Mouse (Mus musculus) right cerebral cortex, adult 2 months (tissue): ENCODE measurements around the gene Gnl3.

Experiments
- DNase-seq, 2 experiments: peaks; one replicate each; pipeline ENCODE4 v3.0.0; 2021 to 2022; ENCODE audit warnings: low spot score in 2 of 2

Gene Gnl3

DNA sequence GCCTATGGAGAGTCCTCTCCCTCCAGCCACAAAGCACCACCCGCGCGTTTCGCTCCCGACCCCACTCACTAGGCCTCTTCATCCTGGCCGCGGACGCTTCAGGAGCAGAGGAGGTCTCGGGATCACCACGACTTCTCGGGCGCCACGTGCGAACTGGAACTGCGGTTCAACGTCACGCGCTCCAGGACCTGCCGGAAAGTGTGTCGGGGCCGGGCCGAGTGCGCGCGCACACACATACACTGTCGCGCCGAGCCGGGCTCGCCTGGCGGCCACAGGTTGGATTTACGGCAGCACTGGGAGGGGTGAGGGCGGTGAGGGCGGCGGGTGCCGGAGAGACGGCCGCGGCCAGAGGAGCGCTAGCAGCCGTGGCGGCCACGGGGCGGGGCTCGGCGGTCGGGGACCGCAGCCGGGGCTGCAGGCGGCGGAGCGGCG is at the start of gene Gnl3, which contains the start of gene Pbrm1:
Gnl3 (minus strand) TSS at position 293 of the 432 bp plus-strand sequence.
Pbrm1 (plus strand) TSS at position 279 of the 432 bp plus-strand sequence.
- peak; percentile 96 to 98 for DNase-seq

DNA sequence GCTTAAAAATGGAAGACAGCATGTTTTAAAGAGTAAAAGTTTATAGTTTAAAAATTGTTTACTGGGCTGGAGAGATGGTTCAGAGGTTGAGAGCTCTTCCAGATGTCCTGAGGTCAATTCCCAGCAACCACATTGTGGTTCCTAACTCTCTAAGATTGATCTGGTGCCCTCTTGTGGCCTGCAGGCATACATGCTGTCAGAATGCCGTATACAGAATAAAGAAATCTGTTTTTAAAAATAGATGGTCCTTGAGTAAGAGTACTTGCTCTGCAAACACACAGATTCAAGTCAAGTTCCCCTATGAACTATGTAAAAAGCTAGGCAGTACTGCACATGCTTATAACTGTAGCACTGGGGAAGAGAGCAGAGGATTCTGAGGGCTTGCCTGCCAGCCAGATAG is 43.3 kb upstream of the Gnl3 start:
- no peak for DNase-seq

DNA sequence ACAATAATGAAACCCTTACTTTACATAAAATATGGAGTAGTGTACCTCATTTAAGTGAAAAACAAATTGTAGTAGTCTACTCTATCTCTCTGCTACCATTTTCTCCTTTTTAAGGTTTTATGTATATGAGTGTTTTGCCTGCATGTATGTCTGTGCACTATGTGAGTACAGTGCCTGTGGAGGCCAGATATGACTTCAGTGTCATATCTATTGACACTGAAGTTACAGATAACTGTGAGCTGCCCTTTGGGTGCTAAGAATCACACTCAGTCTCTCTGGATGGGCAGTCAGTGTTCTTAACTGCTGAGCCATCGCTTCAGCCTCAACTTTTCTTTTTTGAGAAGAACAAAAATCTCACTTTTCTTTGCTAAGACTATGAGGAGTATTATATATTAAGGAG is 26.9 kb upstream of the Gnl3 start:
- no peak for DNase-seq

DNA sequence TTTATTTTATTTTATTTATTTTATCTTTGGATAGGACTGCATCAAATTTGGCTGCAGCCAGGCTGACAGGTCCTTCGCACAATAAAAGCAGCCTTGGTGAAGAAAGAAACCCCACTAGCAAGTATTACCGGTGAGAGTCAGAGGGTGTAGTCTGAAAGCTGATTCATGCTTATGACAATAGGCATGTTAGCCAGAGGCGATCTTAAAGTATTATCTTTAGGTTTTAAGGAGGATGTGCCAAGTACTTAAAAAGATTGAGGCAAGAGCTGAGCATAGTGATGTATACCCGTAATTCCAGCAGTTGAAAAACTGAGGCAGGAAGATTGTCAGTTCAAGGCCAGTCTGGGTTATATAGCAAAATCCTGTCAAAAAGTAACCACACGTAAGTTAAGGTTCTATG is 26.3 kb upstream of the Gnl3 start:
- DNase-seq, result no peak

DNA sequence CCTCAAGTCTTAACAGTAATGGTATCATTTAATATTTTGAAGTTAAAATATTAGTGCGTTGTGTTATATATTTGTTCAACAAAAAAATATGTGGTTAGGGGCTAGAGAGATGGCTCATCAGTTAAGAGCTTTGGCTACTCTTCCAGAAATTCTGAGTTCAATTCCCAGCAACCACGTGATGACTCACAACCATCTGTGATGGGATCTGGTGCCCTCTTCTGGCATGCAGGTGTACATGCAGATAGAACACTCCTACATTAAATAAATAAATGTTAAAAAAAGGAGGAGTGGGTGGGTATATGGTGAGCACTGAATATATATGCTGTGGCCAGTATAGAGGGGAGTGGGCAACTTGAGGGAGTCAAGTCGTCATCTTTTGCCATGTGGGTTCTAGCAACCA is 6.8 kb upstream of the Gnl3 start:
- DNase-seq, result no peak

GRCm38 (mm10) chr14:31022579-31022978 is 3.6 kb upstream of the Gnl3 start:
- no peak for DNase-seq

GRCm38 (mm10) chr14:31019331-31020205 is 616 bp upstream of the Gnl3 start:
- peak in 1 of 2 experiments; percentile 33 for DNase-seq

DNA sequence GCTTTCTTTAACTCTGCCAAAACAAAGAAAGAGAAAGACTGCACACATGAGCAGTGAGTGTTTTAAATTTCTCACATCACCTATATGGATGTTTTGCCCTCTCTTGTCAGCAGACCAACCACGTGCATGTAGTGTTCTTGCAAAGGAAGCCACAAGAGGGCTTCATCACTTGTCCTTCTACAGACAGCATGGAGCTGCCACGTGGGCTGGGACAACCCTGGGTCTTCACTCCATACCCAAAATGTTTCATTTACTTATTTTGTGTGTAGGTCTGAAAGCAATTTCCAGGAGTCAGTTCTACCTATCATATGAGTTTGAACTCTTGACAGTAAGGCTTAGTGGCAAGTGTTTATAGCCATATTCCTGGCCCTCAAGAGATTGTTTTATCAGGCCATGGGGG is 1.1 kb downstream of the Gnl3 start:
- no peak for DNase-seq

DNA sequence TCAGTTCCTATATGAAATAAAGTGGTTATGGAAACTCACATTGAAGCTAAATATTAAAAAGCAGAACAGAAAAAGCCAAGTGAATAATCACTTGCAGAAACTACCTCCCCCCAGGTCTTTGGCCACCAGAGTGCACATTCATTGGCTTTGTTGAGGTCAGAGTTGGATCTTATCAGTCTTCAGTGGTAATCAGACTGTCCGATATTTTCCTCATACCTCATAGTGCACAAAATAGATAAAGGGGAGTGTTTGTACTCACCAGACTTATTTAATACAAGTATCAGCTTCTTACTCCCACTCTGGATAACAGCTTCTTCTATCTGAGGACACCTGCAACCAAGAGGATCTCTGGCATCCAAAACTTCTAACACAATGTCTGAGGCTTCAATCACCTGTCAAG is 2.9 kb downstream of the Gnl3 start:
- no peak for DNase-seq

DNA sequence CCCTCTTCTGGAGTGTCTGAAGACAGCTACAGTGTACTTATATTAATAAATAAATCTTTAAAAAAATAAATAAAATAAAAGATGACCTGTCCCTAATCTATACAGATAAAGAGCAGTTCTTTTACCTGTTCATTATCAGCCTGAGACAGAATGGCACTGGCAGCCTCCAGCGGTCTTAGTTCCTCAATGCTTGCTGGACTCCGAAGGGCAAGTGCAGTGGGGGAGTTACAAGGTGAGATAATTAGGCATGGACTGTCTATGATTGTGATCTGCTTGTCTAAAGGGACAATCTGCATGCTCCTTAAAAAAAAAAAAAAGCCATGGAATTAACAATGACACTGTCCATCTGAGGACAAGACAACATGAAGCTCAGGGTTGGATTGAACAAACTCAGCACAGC is 5.0 kb downstream of the Gnl3 start:
- DNase-seq, result no peak

GRCm38 (mm10) chr14:31011588-31011987 is 7.4 kb downstream of the Gnl3 start:
- no peak for DNase-seq

GRCm38 (mm10) chr14:31006779-31007178 is 12.2 kb downstream of the Gnl3 start:
- no peak for DNase-seq

DNA sequence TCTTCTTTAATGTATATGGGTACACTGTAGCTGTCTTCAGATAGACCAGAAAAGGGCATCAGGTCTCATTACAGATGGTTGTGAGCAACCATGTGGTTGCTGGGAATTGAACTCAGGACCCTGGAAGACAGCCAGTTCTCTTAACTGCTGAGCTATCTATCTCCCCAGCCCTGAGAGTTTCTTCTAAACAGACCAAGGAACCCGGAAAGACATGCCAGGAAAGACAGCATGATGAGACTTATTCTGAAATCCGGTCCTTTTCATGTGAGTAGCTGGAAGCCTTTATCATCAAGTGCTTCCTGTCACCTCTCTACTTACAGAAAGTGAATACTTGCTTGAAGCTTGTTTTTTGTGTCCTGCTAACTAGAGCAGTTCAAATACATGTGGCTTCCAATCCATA is 14.4 kb downstream of the Gnl3 start:
- DNase-seq, result no peak

DNA sequence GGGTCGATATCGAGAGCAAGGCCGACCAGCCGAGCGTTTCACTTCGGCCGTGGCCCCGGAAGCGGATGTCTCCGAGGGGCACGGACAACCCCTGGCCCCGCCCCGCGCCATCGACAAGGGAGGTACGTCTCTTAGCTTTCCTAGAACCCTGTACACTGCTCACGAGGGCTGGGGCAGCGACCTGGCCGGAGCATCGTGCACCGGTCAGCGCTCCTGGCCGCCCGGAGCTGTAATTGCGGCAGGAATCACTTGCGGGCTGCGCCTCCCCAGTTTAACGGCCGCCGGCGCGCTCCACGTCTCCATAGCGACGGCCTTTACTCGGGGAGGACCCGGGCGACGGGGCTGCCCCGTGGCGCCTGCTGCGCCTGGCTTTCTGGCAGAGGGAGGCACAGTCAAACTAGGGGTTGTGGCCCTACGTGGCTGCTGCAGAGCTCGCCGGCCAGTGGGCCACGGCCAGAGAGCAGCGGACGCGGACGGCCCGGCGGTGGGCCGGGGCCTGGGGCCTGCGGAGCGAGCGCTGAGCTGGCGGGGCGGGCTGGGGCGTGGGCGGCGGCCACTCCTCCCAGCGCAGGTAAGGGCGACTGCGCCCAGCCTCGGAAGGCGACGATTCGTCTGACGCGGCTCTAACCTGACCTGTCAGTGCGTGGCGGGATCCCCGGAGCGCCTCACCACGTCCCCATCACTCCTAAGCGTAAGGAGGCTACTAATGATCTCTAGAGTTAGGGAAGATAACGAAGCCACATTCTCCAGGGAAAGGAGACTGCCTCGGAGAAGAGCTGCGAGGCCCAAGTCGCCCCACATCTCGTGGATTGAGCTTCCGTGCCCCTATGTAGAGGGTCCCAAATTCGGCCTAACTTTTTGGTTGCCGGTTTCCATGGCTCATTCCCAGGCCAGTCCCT is 17.4 kb downstream of the Gnl3 start, which contains the start of the genes Glt8d1 and Spcs1:
Glt8d1 (plus strand) TSS at position 94 of the 899 bp plus-strand sequence.
Spcs1 (minus strand) TSS at position 366 of the 899 bp plus-strand sequence.
- peak; percentile 82 to 92 for DNase-seq

- peak in 1 of 2 experiments; percentile 12 for DNase-seq
Observed at GRCm38 (mm10) chr14:31000816-31001306, 18.1 kb downstream of the Gnl3 start.

DNA sequence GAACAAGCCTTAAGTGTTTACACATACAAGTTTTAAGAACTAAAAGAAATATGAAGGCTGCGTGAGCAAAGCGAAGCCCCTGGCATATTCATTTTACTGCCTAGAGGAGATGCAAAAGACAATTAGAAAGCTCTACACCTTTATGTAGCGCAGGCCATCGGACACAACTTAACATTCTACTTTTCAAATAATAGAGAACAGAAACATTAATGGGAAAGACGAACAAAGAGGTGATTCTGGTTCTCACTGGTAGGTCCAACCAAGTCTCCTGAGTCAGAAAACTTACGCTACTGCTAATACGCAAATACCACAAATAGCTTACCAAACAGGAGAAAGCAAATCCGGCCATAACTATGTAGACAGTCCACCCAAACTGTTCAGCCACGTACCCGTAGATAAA is 18.6 kb downstream of the Gnl3 start:
- no peak for DNase-seq

DNA sequence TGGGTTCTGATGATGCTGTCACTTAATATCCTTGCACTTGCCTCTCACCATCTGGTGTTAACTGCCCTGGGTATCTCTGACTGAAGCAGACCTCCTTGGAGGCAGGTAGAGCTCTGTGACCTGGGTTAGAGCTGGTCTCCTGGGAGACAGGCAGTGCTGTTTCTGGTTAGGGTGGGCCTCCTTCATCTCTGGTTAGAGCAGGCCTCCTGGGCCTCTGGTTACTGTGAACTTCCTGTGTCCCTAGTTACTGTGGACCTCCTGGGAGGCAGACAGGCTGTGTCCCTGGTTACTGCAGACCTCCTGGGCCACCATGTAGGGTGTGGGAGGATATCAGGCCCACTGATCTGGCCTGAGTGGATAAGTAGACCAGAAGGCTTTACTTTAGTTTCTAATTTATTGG is 22.5 kb downstream of the Gnl3 start:
- DNase-seq, result no peak

GRCm38 (mm10) chr14:30976222-30976621 is 42.7 kb downstream of the Gnl3 start:
- DNase-seq, result no peak

GRCm38 (mm10) chr14:30974204-30974603 is 44.7 kb downstream of the Gnl3 start:
- DNase-seq, result peak; percentile 77 to 79
